In genomic region chr3:121604737-121605136, GRCm38 (mm10) we compare ENCODE assay signal across 16 mouse cellular contexts.
DNase-seq lines count a peak whose midpoint lies in the region; ATAC-seq and TF ChIP-seq lines count a peak whose summit lies in the region.
"Had no signal": no experiment of that assay in that cellular context is flagged by ENCODE, and none has a peak within 500 bp of the region (broad histone marks: within the 10 kb centered on the region; RNA-seq: fewer than 3 reads in every experiment).

No protein-coding gene starts in this region.

- H3K9me3 ChIP-seq in heart, postnatal 0 days (replicated peaks; ENCODE audit: control insufficient read depth, low read length) = no peaks in the 10 kb centered on the region
- H3K9me3 ChIP-seq in lung, postnatal 0 days (ENCODE audit: low read length) = no peaks in the 10 kb centered on the region
- no peaks in the 10 kb centered on the region for H3K9me3 ChIP-seq in stomach, embryonic 16.5 days (replicated peaks; ENCODE audit: control insufficient read depth, low read length)
- H3K9me3 ChIP-seq: heart, embryonic 10.5 days; midbrain, embryonic 15.5 days; neural tube, embryonic 13.5 days had no signal

- H3K4me2 ChIP-seq in heart, postnatal 0 days (ENCODE audit: low read depth, low read length) = no peak overlapping the region
- no peak overlapping the region for H3K4me2 ChIP-seq in lung, postnatal 0 days (replicated peaks; ENCODE audit: low read depth, low read length)
- H3K4me2 ChIP-seq in stomach, embryonic 16.5 days (ENCODE audit: low read depth, low read length) = no peak overlapping the region
- H3K4me2 ChIP-seq: midbrain, embryonic 15.5 days; neural tube, embryonic 13.5 days had no signal

- intact Hi-C loops in gastrocnemius, postnatal 14 days (cut with DNase I; ENCODE audit: low total_unique reads) = no loop called here

- ATAC-seq in heart, postnatal 0 days (ENCODE audit: insufficient read depth, low read depth) = peak; percentile 42; the same call in 1 of the 2 replicates
- ATAC-seq in lung, postnatal 0 days = peak; percentile 88
- peak; percentile 65 for ATAC-seq in stomach, embryonic 16.5 days (ENCODE audit: insufficient read depth, low FRiP score)
- ATAC-seq: midbrain, embryonic 15.5 days had no signal

- H3K9ac ChIP-seq in heart, postnatal 0 days (replicated peaks; ENCODE audit: low read depth, low read length) = no peak overlapping the region
- no peak overlapping the region for H3K9ac ChIP-seq in lung, postnatal 0 days (replicated peaks; ENCODE audit: low read depth)
- no peak overlapping the region for H3K9ac ChIP-seq in stomach, embryonic 16.5 days (ENCODE audit: low read length)
- H3K9ac ChIP-seq: midbrain, embryonic 15.5 days; neural tube, embryonic 13.5 days had no signal

- 49% methylated on average over 6 of the region's 6 CpGs for WGBS in heart, postnatal 0 days
- WGBS in lung, postnatal 0 days = 11% methylated on average over 6 of the region's 6 CpGs
- WGBS in stomach, embryonic 16.5 days = 33% methylated on average over 6 of the region's 6 CpGs

- no peak for TF ChIP-seq CTCF in heart, postnatal 0 days (IDR thresholded peaks at IDR 0.05; ENCODE audit: low read depth)
- no peak; the same call in 1 of the 2 replicates for TF ChIP-seq CTCF in lung, postnatal 0 days (IDR thresholded peaks at IDR 0.05)

- no peaks in the 10 kb centered on the region for H3K27me3 ChIP-seq in heart, postnatal 0 days (ENCODE audit: control insufficient read depth, insufficient read depth, low read length)
- H3K27me3 ChIP-seq in lung, postnatal 0 days (replicated peaks; ENCODE audit: insufficient read depth, low read length) = no peaks in the 10 kb centered on the region
- H3K27me3 ChIP-seq in stomach, embryonic 16.5 days (ENCODE audit: control insufficient read depth, insufficient read depth, low read length) = no peaks in the 10 kb centered on the region
- H3K27me3 ChIP-seq: midbrain, embryonic 15.5 days; neural tube, embryonic 13.5 days; Patski had no signal

- H3K4me1 ChIP-seq in heart, postnatal 0 days (ENCODE audit: control insufficient read depth, insufficient read depth) = peaks cover 5% of the 10 kb centered on the region; the same call in 1 of the 2 replicates
- H3K4me1 ChIP-seq in lung, postnatal 0 days (ENCODE audit: insufficient read depth, low read depth, low read length) = peaks cover 18% of the 10 kb centered on the region; the same call in 1 of the 2 replicates
- H3K4me1 ChIP-seq in stomach, embryonic 16.5 days (ENCODE audit: control insufficient read depth, insufficient read depth, low read length) = peaks cover 24% of the 10 kb centered on the region

- DNase-seq in heart, postnatal 0 days (ENCODE audit: low spot score) = no peak
- no peak for DNase-seq in heart, adult 8-10 months (ENCODE audit: low spot score)
- DNase-seq in gastrocnemius, postnatal 14 days = peak; percentile 25
- DNase-seq in lung, postnatal 0 days (ENCODE audit: low spot score) = peak; percentile 89
- no peak for DNase-seq in left cerebral cortex, adult 18-20 months (ENCODE audit: low spot score in 2 of 2)
- no peak for DNase-seq in thymus, postnatal 14 days
- DNase-seq in frontal cortex, postnatal 25 days (ENCODE audit: low spot score in 2 of 2) = no peak
- DNase-seq: left cerebral cortex, postnatal 4 days; thymus, postnatal 4 days had no signal

- no peak overlapping the region for H3K27ac ChIP-seq in heart, postnatal 0 days (ENCODE audit: low read depth)
- H3K27ac ChIP-seq in lung, postnatal 0 days (ENCODE audit: low read length) = peak overlapping the region; percentile 81
- H3K27ac ChIP-seq in stomach, embryonic 16.5 days (ENCODE audit: low read length) = peak overlapping the region; percentile 40; the same call in 1 of the 2 replicates
- H3K27ac ChIP-seq: heart, embryonic 10.5 days; macrophage; midbrain, embryonic 15.5 days; neural tube, embryonic 13.5 days had no signal

- H3K4me3 ChIP-seq in heart, postnatal 0 days (ENCODE audit: low read depth, low read length) = no peak overlapping the region
- H3K4me3 ChIP-seq in lung, postnatal 0 days (ENCODE audit: low read depth, low read length) = no peak overlapping the region
- no peak overlapping the region for H3K4me3 ChIP-seq in stomach, embryonic 16.5 days (replicated peaks; ENCODE audit: low read length)
- H3K4me3 ChIP-seq: erythroblast, embryonic 14.5 days; heart, embryonic 10.5 days; midbrain, embryonic 15.5 days; neural tube, embryonic 13.5 days had no signal

- no peak for TF ChIP-seq EP300 in heart, postnatal 0 days (IDR thresholded peaks at IDR 0.05; ENCODE audit: low read depth)
- peak; percentile 100 for TF ChIP-seq EP300 in lung, postnatal 0 days (IDR thresholded peaks at IDR 0.05)

- no peaks in the 10 kb centered on the region for H3K36me3 ChIP-seq in heart, postnatal 0 days (replicated peaks; ENCODE audit: control insufficient read depth, insufficient read depth, low read length)
- H3K36me3 ChIP-seq in lung, postnatal 0 days (ENCODE audit: insufficient read depth, low read length) = no peaks in the 10 kb centered on the region
- no peaks in the 10 kb centered on the region for H3K36me3 ChIP-seq in stomach, embryonic 16.5 days (ENCODE audit: control insufficient read depth, insufficient read depth, low read length)
- H3K36me3 ChIP-seq: heart, embryonic 10.5 days; midbrain, embryonic 15.5 days; neural tube, embryonic 13.5 days had no signal

Comparison
In these comparisons a context has a peak if more than half of its experiments do, and no peak if none do; other contexts are left out.
1. DNase-seq: peak in gastrocnemius, postnatal 14 days (single experiment) and lung, postnatal 0 days (single experiment); none in heart, postnatal 0 days (single experiment), heart, adult 8-10 months (single experiment), left cerebral cortex, adult 18-20 months (0 of 2), thymus, postnatal 14 days (single experiment) and frontal cortex, postnatal 25 days (0 of 2).
2. Peak in every context shown above with its lines, with median percentiles within 50 percentile points of each other: ATAC-seq.